Mouse (Mus musculus) myocyte (in vitro differentiated cells): ENCODE data around the gene Sds. TPM values are rescaled to one million over a fixed set of nuclear protein-coding genes. Genes with fewer than 3 reads are reported as not detected.

Experiments
- H3K27me3 ChIP-seq: one replicate; pipeline ENCODE4 v1.6.1; 2011; ENCODE audit not compliant: control insufficient read depth, insufficient read depth, insufficient read length
- H3K36me3 ChIP-seq: one replicate; pipeline ENCODE4 v1.6.1; 2011; ENCODE audit not compliant: control insufficient read depth, insufficient read depth
- H3K4me2 ChIP-seq: one replicate; pipeline ENCODE4 v1.6.1; 2011; ENCODE audit warnings: low read depth, control low read depth
- H3K4me3 ChIP-seq: one replicate; pipeline ENCODE4 v1.5.1; 2011; ENCODE audit warnings: mild to moderate bottlenecking, control low read depth, moderate library complexity
- H3K79me2 ChIP-seq: one replicate; pipeline ENCODE4 v1.6.1; 2011; ENCODE audit not compliant: control insufficient read depth, insufficient read depth
- H3ac ChIP-seq: one replicate; pipeline ENCODE4 v1.6.1; 2011; ENCODE audit not compliant: control insufficient read depth, insufficient read length
- CEBPB ChIP-seq: IDR thresholded peaks from 2 replicates; pipeline ENCODE4 v1.6.1; 2011; ENCODE audit warnings: mild to moderate bottlenecking, moderate library complexity; ENCODE audit not compliant: poor library complexity, insufficient read depth, severe bottlenecking
- E2F4 ChIP-seq: IDR thresholded peaks from one replicate; pipeline ENCODE4 v1.6.1; 2011; ENCODE audit warnings: mild to moderate bottlenecking, control low read depth, moderate library complexity; ENCODE audit not compliant: insufficient read depth
- MAX ChIP-seq: IDR thresholded peaks from one replicate; pipeline ENCODE4 v1.6.1; 2011; ENCODE audit warnings: low read depth, mild to moderate bottlenecking, control low read depth
- MYOD1 ChIP-seq, 3 experiments: IDR thresholded peaks; one replicate each; pipeline ENCODE4 v1.6.1; 2011; ENCODE audit warnings: control low read depth in 2 of 3, low read depth in 2 of 3, mild to moderate bottlenecking in 2 of 3, moderate library complexity in 1 of 3; ENCODE audit not compliant: insufficient read length in 2 of 3, control insufficient read depth in 1 of 3
- MYOG ChIP-seq, 3 experiments: IDR thresholded peaks; one replicate each; pipeline ENCODE4 v1.6.1; 2011; ENCODE audit warnings: control low read depth in 2 of 3, low read depth in 2 of 3, mild to moderate bottlenecking in 2 of 3; ENCODE audit not compliant: insufficient read length in 2 of 3, control insufficient read depth in 1 of 3, insufficient read depth in 1 of 3
- POLR2A ChIP-seq: IDR thresholded peaks from one replicate; pipeline ENCODE4 v1.6.1; 2011; ENCODE audit warnings: low read depth, mild to moderate bottlenecking, control low read depth, moderate library complexity; ENCODE audit not compliant: insufficient read length
- POLR2AphosphoS2 ChIP-seq: IDR thresholded peaks from one replicate; pipeline ENCODE4 v1.6.1; 2011; ENCODE audit warnings: low read depth, control low read depth; ENCODE audit not compliant: insufficient read length
- REST ChIP-seq: IDR thresholded peaks from one replicate; pipeline ENCODE4 v1.6.1; 2011; ENCODE audit warnings: mild to moderate bottlenecking, control low read depth, moderate library complexity; ENCODE audit not compliant: insufficient read depth, insufficient read length
- SRF ChIP-seq: IDR thresholded peaks from one replicate; pipeline ENCODE4 v1.6.1; 2011; ENCODE audit warnings: low read depth; ENCODE audit not compliant: control insufficient read depth, insufficient read length
- TCF12 ChIP-seq: IDR thresholded peaks from one replicate; pipeline ENCODE4 v1.6.1; 2011; ENCODE audit warnings: mild to moderate bottlenecking, control low read depth; ENCODE audit not compliant: poor library complexity, insufficient read depth, severe bottlenecking
- TCF3 ChIP-seq: IDR thresholded peaks from one replicate; pipeline ENCODE4 v1.6.1; 2011; ENCODE audit warnings: low read depth, control low read depth; ENCODE audit not compliant: insufficient read length
- USF1 ChIP-seq: IDR thresholded peaks from one replicate; pipeline ENCODE4 v1.6.1; 2011; ENCODE audit warnings: low read depth, mild to moderate bottlenecking, control low read depth, moderate library complexity
- polyA plus RNA-seq: library from polyadenylated mRNA; unstranded; fragments of >200 nt; fragmentation: generic; extraction: Trizol; gene quantifications from one replicate; pipeline ENCODE4 v1.2.1, GENCODE M21; 2012; ENCODE audit warnings: missing spikeins

Sds gene
- polyA plus RNA-seq, 1 experiment, result not detected

DNA sequence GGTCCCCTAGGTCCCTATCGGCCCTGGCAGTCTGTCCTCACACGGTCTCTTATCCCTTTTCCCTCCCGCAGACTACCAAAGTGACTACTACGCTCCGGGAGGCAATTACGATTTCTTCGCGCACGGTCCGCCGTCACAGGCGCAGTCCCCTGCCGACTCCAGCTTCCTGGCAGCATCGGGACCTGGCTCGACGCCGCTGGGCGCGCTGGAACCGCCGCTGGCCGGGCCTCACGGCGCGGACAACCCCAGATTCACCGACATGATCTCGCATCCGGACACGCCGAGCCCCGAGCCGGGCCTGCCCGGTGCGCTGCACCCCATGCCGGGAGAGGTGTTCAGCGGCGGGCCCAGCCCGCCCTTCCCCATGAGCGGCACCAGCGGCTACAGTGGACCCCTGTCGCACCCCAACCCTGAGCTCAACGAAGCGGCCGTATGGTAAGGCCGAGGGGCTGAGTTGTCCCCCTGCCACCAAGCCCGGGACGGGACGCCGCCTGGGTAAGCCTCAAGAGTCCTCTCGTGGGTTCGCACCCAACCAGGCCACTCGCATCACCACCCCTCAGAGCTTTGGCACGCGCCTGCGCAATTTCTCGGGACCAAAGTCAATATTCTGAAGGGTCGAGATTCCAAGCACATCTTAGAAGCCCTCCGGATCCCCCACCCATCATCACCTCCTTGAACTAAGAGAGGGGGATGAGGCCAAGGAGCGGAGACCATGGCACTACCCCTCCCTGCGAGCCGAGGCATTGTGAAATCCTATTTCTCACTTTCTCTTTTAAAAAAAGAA is 36.2 kb upstream of the Sds start:
- TF ChIP-seq CEBPB (no peak), MYOD1 (IDR thresholded peaks at IDR 0.05; ENCODE audit: control insufficient read depth in 1 of 3, insufficient read length in 2 of 3, low read depth in 2 of 3) (no peak), MYOG (IDR thresholded peaks at IDR 0.05; ENCODE audit: control insufficient read depth in 1 of 3, insufficient read depth in 1 of 3, insufficient read length in 2 of 3, low read depth in 2 of 3) (no peak), POLR2AphosphoS2 (no peak), SRF (no peak), TCF3 (no peak), TCF12 (no peak), REST (no peak), E2F4 (no peak), USF1 (no peak), POLR2A (no peak), MAX (no peak)
- H3K27me3 ChIP-seq, result peaks cover 54% of the 10 kb centered on the region

DNA sequence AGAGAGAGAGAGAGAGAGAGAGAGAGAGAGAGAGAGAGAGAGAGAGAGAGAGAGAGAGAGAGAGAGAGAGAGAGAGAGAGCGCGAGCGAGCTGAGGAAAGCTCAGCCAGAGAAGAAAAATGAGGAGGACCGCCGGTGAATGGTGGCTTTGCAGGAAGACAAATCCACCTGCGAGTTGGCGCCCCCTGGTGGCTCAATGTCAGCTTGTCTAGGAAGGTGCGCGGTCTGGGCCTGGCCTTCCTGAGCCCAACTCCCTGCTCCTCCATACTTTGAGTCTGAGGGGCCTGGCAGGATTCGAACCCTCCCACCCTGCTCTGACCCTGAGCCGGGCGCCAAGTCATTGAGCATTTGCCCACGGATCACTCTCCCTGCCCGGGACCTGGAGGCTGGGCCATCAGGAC is 35.6 kb upstream of the Sds start:
- Histone ChIP-seq H3ac (no peak overlapping the region), H3K79me2 (no peaks in the 10 kb centered on the region), H3K4me2 (peak overlapping the region; percentile 74), H3K36me3 (no peaks in the 10 kb centered on the region), H3K4me3 (no peak overlapping the region), H3K27me3 (peaks cover 54% of the 10 kb centered on the region)
- TF ChIP-seq SRF (no peak), TCF12 (no peak), MYOD1 (IDR thresholded peaks at IDR 0.05; ENCODE audit: control insufficient read depth in 1 of 3, insufficient read length in 2 of 3, low read depth in 2 of 3) (no peak), USF1 (no peak), MYOG (IDR thresholded peaks at IDR 0.05; ENCODE audit: control insufficient read depth in 1 of 3, insufficient read depth in 1 of 3, insufficient read length in 2 of 3, low read depth in 2 of 3) (no peak)

More for the DNA sequence above, 36.2 kb upstream of the Sds start:
- Histone ChIP-seq H3K4me2 (peak overlapping the region; percentile 74), H3K4me3 (no peak overlapping the region), H3K79me2 (no peaks in the 10 kb centered on the region), H3K36me3 (no peaks in the 10 kb centered on the region), H3ac (no peak overlapping the region)

- no peaks in the 10 kb centered on the region for H3K36me3 ChIP-seq
- H3K79me2 ChIP-seq, result no peaks in the 10 kb centered on the region
- TF ChIP-seq CEBPB (no peak), TCF12 (no peak), POLR2AphosphoS2 (no peak), E2F4 (no peak), MYOG (IDR thresholded peaks at IDR 0.05; ENCODE audit: control insufficient read depth in 1 of 3, insufficient read depth in 1 of 3, insufficient read length in 2 of 3, low read depth in 2 of 3) (no peak), SRF (no peak), POLR2A (no peak), REST (no peak), MAX (no peak), TCF3 (no peak), MYOD1 (IDR thresholded peaks at IDR 0.05; ENCODE audit: control insufficient read depth in 1 of 3, insufficient read length in 2 of 3, low read depth in 2 of 3) (no peak), USF1 (no peak)
- H3K4me2 ChIP-seq, result no peak overlapping the region
- H3K27me3 ChIP-seq, result peaks cover 34% of the 10 kb centered on the region
- H3ac ChIP-seq, result no peak overlapping the region
- no peak overlapping the region for H3K4me3 ChIP-seq
Measured at GRCm38 (mm10) chr5:120447305-120447704, 29.0 kb upstream of the Sds start.

DNA sequence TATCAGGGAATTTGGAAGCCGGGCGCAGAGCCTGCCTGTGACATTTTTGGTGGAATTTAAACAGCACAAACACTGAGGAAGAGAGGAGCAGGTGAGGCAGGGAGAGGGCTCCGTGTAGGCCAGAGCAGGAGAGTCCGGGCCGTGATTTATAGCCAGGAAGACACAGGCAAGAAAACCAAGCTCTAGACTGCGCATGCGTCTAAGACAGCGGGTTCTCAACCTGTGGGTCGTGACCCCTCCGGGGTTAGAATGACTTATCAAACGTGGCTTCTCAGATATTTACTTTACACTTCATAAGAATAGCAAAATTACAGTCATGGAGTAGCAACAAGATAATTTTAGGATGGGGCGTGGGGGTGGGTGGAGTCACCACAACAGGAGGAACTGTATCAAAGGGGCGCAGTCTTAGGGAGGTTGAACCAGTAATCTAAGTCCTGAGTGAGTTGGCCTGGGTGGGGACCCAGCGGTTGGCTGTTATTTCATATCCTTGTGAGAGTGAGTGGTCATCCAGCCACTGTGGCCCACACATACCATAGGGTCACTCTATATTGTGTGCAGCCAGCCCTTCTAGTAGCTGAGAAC is 21.5 kb upstream of the Sds start:
- TF ChIP-seq CEBPB (no peak), POLR2AphosphoS2 (no peak), USF1 (no peak), REST (no peak), TCF3 (no peak), POLR2A (no peak), MYOD1 (IDR thresholded peaks at IDR 0.05; ENCODE audit: control insufficient read depth in 1 of 3, insufficient read length in 2 of 3, low read depth in 2 of 3) (no peak), E2F4 (no peak), TCF12 (no peak), MYOG (IDR thresholded peaks at IDR 0.05; ENCODE audit: control insufficient read depth in 1 of 3, insufficient read depth in 1 of 3, insufficient read length in 2 of 3, low read depth in 2 of 3) (no peak), SRF (no peak), MAX (no peak)
- Histone ChIP-seq H3K27me3 (peaks cover 26% of the 10 kb centered on the region), H3ac (no peak overlapping the region), H3K4me3 (no peak overlapping the region), H3K4me2 (no peak overlapping the region), H3K36me3 (no peaks in the 10 kb centered on the region), H3K79me2 (no peaks in the 10 kb centered on the region)
